In the genomic region with DNA sequence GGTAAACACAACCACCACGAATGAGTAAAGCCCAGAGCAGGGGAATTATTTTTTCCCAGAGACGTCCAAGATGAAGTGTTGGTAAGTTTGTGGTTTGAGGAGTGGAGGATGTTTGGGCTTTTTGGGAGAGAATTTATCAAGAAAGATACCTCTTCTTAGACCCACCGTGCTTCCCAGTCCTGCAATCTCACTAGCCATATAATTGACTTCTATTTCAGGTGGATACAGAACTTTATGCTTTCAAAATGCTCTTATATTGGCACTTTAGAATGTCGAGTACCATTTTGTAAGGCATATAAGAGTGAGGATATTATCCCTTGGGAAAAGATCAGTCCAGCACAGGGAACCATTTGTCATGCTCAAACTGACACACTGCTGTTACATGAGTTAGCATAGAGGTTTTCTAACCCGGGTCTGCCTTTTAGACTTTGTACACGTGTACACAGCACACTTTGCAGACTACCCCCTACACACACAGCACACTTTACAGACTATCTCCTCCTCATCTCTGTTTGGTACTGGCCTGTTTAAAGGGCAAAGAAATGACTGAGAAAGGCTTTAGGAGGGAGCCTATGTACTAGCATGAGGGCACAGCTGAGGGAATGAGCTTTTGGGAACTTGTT, we compare ENCODE assay signal across 8 mouse cellular contexts. TPM values are rescaled to one million over a fixed set of nuclear protein-coding genes. Genes with fewer than 3 reads are reported as not detected.
DNase-seq lines count a peak whose midpoint lies in the region; ATAC-seq lines count a peak whose summit lies in the region.

No protein-coding gene starts in this region.

- intact Hi-C loops in heart, postnatal 25 days (cut with DNase I): no loop called here

- H3K36me3 ChIP-seq in heart, embryonic 16.5 days (ENCODE audit: control insufficient read depth, insufficient read depth): peaks cover 10% of the 10 kb centered on the region
- peaks cover 13% of the 10 kb centered on the region for H3K36me3 ChIP-seq in hindbrain, embryonic 13.5 days
- peaks cover 15% of the 10 kb centered on the region for H3K36me3 ChIP-seq in midbrain, embryonic 14.5 days (ENCODE audit: control insufficient read depth, insufficient read depth, low read length)

- no peaks in the 10 kb centered on the region for H3K9me3 ChIP-seq in heart, embryonic 16.5 days (replicated peaks; ENCODE audit: control insufficient read depth, low read length)
- no peaks in the 10 kb centered on the region for H3K9me3 ChIP-seq in hindbrain, embryonic 13.5 days
- no peaks in the 10 kb centered on the region for H3K9me3 ChIP-seq in midbrain, embryonic 14.5 days (ENCODE audit: control insufficient read depth, low read length)

- WGBS in heart, embryonic 16.5 days: 7% methylated on average over 6 of the region's 6 CpGs
- 6% methylated on average over 6 of the region's 6 CpGs for WGBS in hindbrain, embryonic 13.5 days
- WGBS in midbrain, embryonic 14.5 days: 7% methylated on average over 6 of the region's 6 CpGs

- DNase-seq in heart, postnatal 25 days (ENCODE audit: low spot score): no peak
- DNase-seq in MN1 (ENCODE audit: low spot score): peak; percentile 30
- no peak for DNase-seq in midbrain, embryonic 14.5 days
- DNase-seq in cerebellum, adult 9-10 months: no peak
- no peak for DNase-seq in cerebellum, adult 11 months

- H3K9ac ChIP-seq in heart, embryonic 16.5 days (ENCODE audit: low read length): peak overlapping the region; percentile 97
- H3K9ac ChIP-seq in hindbrain, embryonic 13.5 days: peak overlapping the region; percentile 98
- peak overlapping the region; percentile 99 for H3K9ac ChIP-seq in midbrain, embryonic 14.5 days (replicated peaks; ENCODE audit: low read length)

- H3K4me1 ChIP-seq in heart, embryonic 16.5 days (ENCODE audit: control insufficient read depth, insufficient read depth, low read length): peaks cover 48% of the 10 kb centered on the region
- H3K4me1 ChIP-seq in hindbrain, embryonic 13.5 days (replicated peaks): peaks cover 68% of the 10 kb centered on the region
- peaks cover 40% of the 10 kb centered on the region for H3K4me1 ChIP-seq in midbrain, embryonic 14.5 days (ENCODE audit: control insufficient read depth, insufficient read depth, low read length)

- peak overlapping the region; percentile 96 for H3K27ac ChIP-seq in heart, embryonic 16.5 days (ENCODE audit: low read length)
- peak overlapping the region; percentile 99 for H3K27ac ChIP-seq in hindbrain, embryonic 13.5 days
- H3K27ac ChIP-seq in midbrain, embryonic 14.5 days (replicated peaks; ENCODE audit: low read depth, low read length): peak overlapping the region; percentile 99

- no peaks in the 10 kb centered on the region for H3K27me3 ChIP-seq in heart, embryonic 16.5 days (ENCODE audit: control insufficient read depth, insufficient read depth, low read length)
- no peaks in the 10 kb centered on the region for H3K27me3 ChIP-seq in hindbrain, embryonic 13.5 days
- no peaks in the 10 kb centered on the region for H3K27me3 ChIP-seq in midbrain, embryonic 14.5 days (ENCODE audit: control insufficient read depth, insufficient read depth, low read length)

- H3K4me2 ChIP-seq in heart, embryonic 16.5 days (ENCODE audit: low read depth, low read length): peak overlapping the region; percentile 73
- peak overlapping the region; percentile 94 for H3K4me2 ChIP-seq in hindbrain, embryonic 13.5 days
- peak overlapping the region; percentile 81 for H3K4me2 ChIP-seq in midbrain, embryonic 14.5 days (ENCODE audit: low read length)

- ATAC-seq in heart, embryonic 16.5 days (replicated peaks; ENCODE audit: extremely low read depth, insufficient read depth, low FRiP score): no peak
- no peak for ATAC-seq in hindbrain, embryonic 13.5 days (ENCODE audit: low FRiP score)
- ATAC-seq in midbrain, embryonic 14.5 days (ENCODE audit: low FRiP score, low TSS enrichment): no peak
- ATAC-seq in megakaryocyte progenitor cell, adult 5-6 weeks (replicated peaks; ENCODE audit: poor library complexity): no peak

- H3K4me3 ChIP-seq in heart, embryonic 16.5 days (ENCODE audit: low read length): peak overlapping the region; percentile 73
- peak overlapping the region; percentile 77 for H3K4me3 ChIP-seq in hindbrain, embryonic 13.5 days
- H3K4me3 ChIP-seq in midbrain, embryonic 14.5 days (replicated peaks; ENCODE audit: low read depth, low read length): peak overlapping the region; percentile 80

RNA-seq across cellular contexts. Expression of a gene that starts 0.8 kb away (rescaled TPM):
- polyA plus RNA-seq in heart, embryonic 16.5 days (2015; fragmentation: Nextera tagmentation; extraction: Ambion mirVana): 63.3 and 67.1 TPM in 2 replicates
- 10 to 100 TPM; 76.4 to 89.1 TPM for total RNA-seq in heart, postnatal 25 days (2021)
- polyA plus RNA-seq in hindbrain, embryonic 13.5 days (2015; fragmentation: Nextera tagmentation; extraction: Ambion mirVana): 59.5 and 65.4 TPM in 2 replicates
- 63.5 and 70.6 TPM in 2 replicates for polyA plus RNA-seq in midbrain, embryonic 14.5 days (2014; fragmentation: Nextera tagmentation; extraction: Ambion mirVana)
- 22.1 and 25.9 TPM in 2 replicates for total RNA-seq in megakaryocyte progenitor cell, adult 5-6 weeks (2015)
- total RNA-seq in megakaryocyte progenitor cell, adult 5-6 weeks (2017): 24.7 and 25.1 TPM in 2 replicates
